Mouse (Mus musculus) lung, embryonic 14.5 days (tissue): ENCODE data around the gene Lama5. TPM values are rescaled to one million over a fixed set of nuclear protein-coding genes. Genes with fewer than 3 reads are reported as not detected.
"Not testable (repeated sequence)": the region's sequence is repeated elsewhere in the genome, so short reads cannot be mapped to it uniquely, and the experiment has no call there.

ENCODE experiments used
- ATAC-seq: fragments of 200-750 bp; cut with Nextera tagmentation; 2 replicates; pipeline ENCODE4 v1.8.0; 2017; ENCODE audit warnings: mild to moderate bottlenecking, moderate TSS enrichment, moderate library complexity; ENCODE audit not compliant: insufficient read depth
- DNase-seq: peaks from one replicate; pipeline ENCODE4 v3.0.0-alpha.2; 2015
- H3K27ac ChIP-seq: fragments of 300-500 bp; sonication (generic); 2 replicates; pipeline ENCODE4 v1.5.1; 2014; ENCODE audit warnings: low read depth, mild to moderate bottlenecking, moderate library complexity
- H3K27me3 ChIP-seq: fragments of 300-500 bp; sonication (generic); 2 replicates; pipeline ENCODE4 v1.6.1; 2014; ENCODE audit warnings: low read length, control low read depth; ENCODE audit not compliant: insufficient read depth
- H3K36me3 ChIP-seq: fragments of 300-500 bp; sonication (generic); 2 replicates; pipeline ENCODE4 v1.6.1; 2014; ENCODE audit warnings: control low read depth; ENCODE audit not compliant: insufficient read depth
- H3K4me1 ChIP-seq: fragments of 300-500 bp; sonication (generic); 2 replicates; pipeline ENCODE4 v1.6.1; 2014; ENCODE audit warnings: antibody characterized with exemption, control low read depth; ENCODE audit not compliant: insufficient read depth
- H3K4me2 ChIP-seq: fragments of 300-500 bp; sonication (generic); 2 replicates; pipeline ENCODE4 v1.6.1; 2014; ENCODE audit warnings: mild to moderate bottlenecking
- H3K4me3 ChIP-seq: fragments of 300-500 bp; sonication (generic); 2 replicates; pipeline ENCODE4 v1.5.1; 2014; ENCODE audit warnings: low read depth, low read length
- H3K9ac ChIP-seq: fragments of 300-500 bp; sonication (generic); 2 replicates; pipeline ENCODE4 v1.6.1; 2014
- H3K9me3 ChIP-seq: fragments of 300-500 bp; sonication (generic); 2 replicates; pipeline ENCODE4 v1.6.1; 2016; ENCODE audit warnings: low read depth, low read length, control low read depth
- CTCF ChIP-seq: IDR thresholded peaks from 2 replicates; pipeline ENCODE4 v1.5.1; 2016; ENCODE audit warnings: antibody characterized with exemption, low read depth
- WGBS: fragments of 180-500 bp; shearing (Covaris S2); extraction: QIAGEN DNeasy Blood & Tissue Kit; methylation state at CpG from one replicate; pipeline ENCODE4 v1.1.7; 2014; 5-methylcytosine and 5-hydroxymethylcytosine counted together
- polyA plus RNA-seq: library from polyadenylated mRNA; unstranded; fragments of >200 nt; fragmentation: Nextera tagmentation; extraction: Ambion mirVana; gene quantifications from 2 replicates; pipeline ENCODE4 v1.2.1, GENCODE M21; 2014

The Lama5 gene
- polyA plus RNA-seq, 1 experiment from 2014 or later: 95.0 TPM

DNA sequence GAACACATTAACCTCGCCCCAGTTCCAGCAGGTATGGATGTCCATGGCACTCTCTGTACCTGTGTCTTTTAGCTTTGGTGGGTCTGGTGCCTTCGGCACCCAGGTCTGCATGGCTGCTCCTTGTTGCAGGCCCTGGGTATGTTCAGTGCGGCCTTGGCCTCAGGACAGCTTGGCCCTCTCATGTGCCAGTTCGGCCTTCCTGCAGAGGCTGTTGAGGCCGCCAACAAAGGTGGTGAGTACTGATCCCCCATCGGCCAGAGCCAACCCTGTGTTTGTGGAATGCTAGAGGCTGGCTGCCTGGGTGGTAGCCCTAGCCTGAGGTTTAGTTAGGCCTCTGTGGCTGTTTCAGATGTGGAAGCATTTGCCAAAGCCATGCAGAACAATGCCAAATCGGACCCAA lies 49.9 kb downstream of the Lama5 start:
- Histone ChIP-seq H3K4me1 (peaks cover 14% of the 10 kb centered on the region), H3K36me3 (peaks cover 79% of the 10 kb centered on the region), H3K9me3 (no peaks in the 10 kb centered on the region), H3K9ac (no peak overlapping the region), H3K27ac (no peak overlapping the region), H3K4me3 (no peak overlapping the region), H3K4me2 (no peak overlapping the region), H3K27me3 (no peaks in the 10 kb centered on the region)
- WGBS: 84% methylated on average over 7 of the region's 7 CpGs
- no peak for TF ChIP-seq CTCF
- ATAC-seq: no peak
- no peak for DNase-seq

GRCm38 (mm10) chr2:180174121-180174520 lies 51.5 kb downstream of the Lama5 start:
- ATAC-seq: no peak

DNA sequence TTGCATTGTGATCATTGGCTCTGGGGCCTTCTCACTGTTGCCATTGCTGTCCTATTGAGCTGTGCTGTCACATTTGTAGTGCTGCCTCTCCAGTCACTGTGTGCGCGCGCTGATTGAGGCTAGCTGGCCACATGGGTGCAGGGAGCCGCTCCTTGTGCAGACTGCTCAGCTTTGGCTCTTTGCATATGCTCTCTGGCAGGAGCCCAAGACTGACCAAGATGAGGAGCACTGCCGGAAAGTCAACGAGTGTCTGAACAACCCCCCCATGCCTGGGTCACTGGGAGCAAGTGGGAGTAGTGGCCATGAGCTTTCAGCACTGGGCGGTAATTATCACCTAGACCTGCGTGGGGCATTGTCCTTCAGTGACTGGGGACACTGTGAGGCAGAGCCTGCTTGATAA lies 51.9 kb downstream of the Lama5 start:
- not testable (repeated sequence) for H3K27ac ChIP-seq, H3K9ac ChIP-seq, H3K4me3 ChIP-seq, H3K27me3 ChIP-seq, H3K4me2 ChIP-seq, ATAC-seq, H3K9me3 ChIP-seq, DNase-seq
- peaks cover 16% of the 10 kb centered on the region for H3K4me1 ChIP-seq
- WGBS: 81% methylated on average over 8 of the region's 8 CpGs
- H3K36me3 ChIP-seq: peaks cover 59% of the 10 kb centered on the region

More at GRCm38 (mm10) chr2:180174121-180174520, 51.5 kb downstream of the Lama5 start:
- no peaks in the 10 kb centered on the region for H3K9me3 ChIP-seq
- TF ChIP-seq CTCF: no peak
- no peak for DNase-seq
- H3K4me2 ChIP-seq: no peak overlapping the region
- H3K4me1 ChIP-seq: peaks cover 16% of the 10 kb centered on the region
- H3K27ac ChIP-seq: no peak overlapping the region
- H3K9ac ChIP-seq: no peak overlapping the region
- no peaks in the 10 kb centered on the region for H3K27me3 ChIP-seq
- H3K36me3 ChIP-seq: peaks cover 63% of the 10 kb centered on the region
- H3K4me3 ChIP-seq: no peak overlapping the region
- 92% methylated on average over 5 of the region's 5 CpGs for WGBS

DNA sequence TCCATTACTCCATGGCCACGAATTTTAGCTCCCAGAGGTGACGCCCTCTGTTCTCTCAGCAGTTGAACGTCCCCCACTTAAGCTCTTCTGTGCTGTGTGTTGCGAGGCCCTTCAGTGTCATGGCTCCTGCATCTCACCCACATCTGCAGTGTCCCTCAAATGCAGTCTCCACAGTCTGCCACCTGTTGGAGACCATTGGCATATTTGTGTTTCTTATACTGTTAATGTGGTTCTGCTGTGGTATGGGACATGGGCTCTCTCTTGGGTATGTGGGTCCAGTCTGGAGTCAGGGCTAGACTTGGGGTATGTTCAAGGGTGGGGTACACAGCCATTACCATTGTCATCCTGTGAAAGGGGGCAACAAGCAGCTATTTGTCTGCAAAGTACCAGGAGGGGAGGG lies 52.5 kb downstream of the Lama5 start:
- H3K36me3 ChIP-seq: peaks cover 54% of the 10 kb centered on the region

GRCm38 (mm10) chr2:180172152-180172551 lies 53.5 kb downstream of the Lama5 start:
- WGBS: 6% methylated on average over 8 of the region's 9 CpGs
- Histone ChIP-seq H3K9me3 (no peaks in the 10 kb centered on the region), H3K9ac (peak overlapping the region; percentile 95), H3K4me2 (peak overlapping the region; percentile 99), H3K27ac (no peak overlapping the region), H3K27me3 (no peaks in the 10 kb centered on the region), H3K36me3 (peaks cover 44% of the 10 kb centered on the region), H3K4me3 (peak overlapping the region; percentile 96), H3K4me1 (peaks cover 16% of the 10 kb centered on the region)
- DNase-seq (no peak), ATAC-seq (no peak)
- TF ChIP-seq CTCF: no peak

More for the DNA sequence above, 52.5 kb downstream of the Lama5 start:
- 73% methylated on average over 4 of the region's 4 CpGs for WGBS
- peak overlapping the region; percentile 96 for H3K4me3 ChIP-seq
- no peak; the same call in 1 of the 2 replicates for TF ChIP-seq CTCF
- DNase-seq (peak; percentile 18), ATAC-seq (no peak)
- no peaks in the 10 kb centered on the region for H3K27me3 ChIP-seq
- H3K9me3 ChIP-seq: no peaks in the 10 kb centered on the region
- H3K9ac ChIP-seq: 0 out of 2 replicates have a peak overlapping the region, but pooled peaks have one; percentile 95
- H3K4me2 ChIP-seq: peak overlapping the region; percentile 99
- peaks cover 16% of the 10 kb centered on the region for H3K4me1 ChIP-seq
- H3K27ac ChIP-seq: no peak overlapping the region

DNA sequence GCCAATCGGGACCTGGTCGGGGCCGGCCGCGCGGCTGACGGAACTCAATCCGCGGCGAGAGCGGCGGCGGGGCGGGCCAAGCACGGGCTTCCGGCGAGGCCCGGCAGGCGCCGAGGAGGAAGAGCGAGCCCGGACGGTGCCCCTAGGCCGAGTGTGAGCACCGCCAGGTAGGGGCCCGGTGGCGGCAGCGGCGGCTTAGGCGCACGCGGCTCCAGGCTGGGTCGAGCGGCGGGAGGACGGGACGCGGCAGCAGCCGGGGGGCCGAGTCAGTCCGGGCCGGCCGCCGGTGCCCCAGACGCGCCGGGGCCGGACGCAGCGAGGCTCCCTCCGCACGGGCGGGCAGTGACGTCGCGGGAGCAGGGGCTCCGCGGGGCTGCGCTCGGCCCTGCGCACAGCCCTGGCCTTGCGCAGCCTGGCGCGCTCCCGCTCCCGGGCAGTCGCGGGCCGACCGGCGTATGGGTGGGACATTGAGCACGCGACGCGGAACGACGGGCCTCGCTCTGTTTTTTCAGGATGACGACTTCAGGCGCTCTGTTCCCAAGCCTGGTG lies 54.1 kb downstream of the Lama5 start:
- no peaks in the 10 kb centered on the region for H3K9me3 ChIP-seq
- H3K27ac ChIP-seq: peak overlapping the region; percentile 90; the same call in 1 of the 2 replicates
- WGBS: under 1% methylated on average over 76 of the region's 80 CpGs

GRCm38 (mm10) chr2:180170806-180171521 lies 54.7 kb downstream of the Lama5 start, which contains the start of gene Adrm1:
Gene Adrm1 (plus strand): TSS chr2:180171485.
- peak within 1 kb of the TSS; percentile 99 for H3K4me2 ChIP-seq
- peaks cover 32% of the 10 kb centered on the region for H3K36me3 ChIP-seq
- no peaks in the 10 kb centered on the region for H3K27me3 ChIP-seq
- H3K4me1 ChIP-seq: peaks cover 16% of the 10 kb centered on the region
- H3K9ac ChIP-seq: peak within 1 kb of the TSS; percentile 95
- TF ChIP-seq CTCF: peak; percentile 82
- H3K27ac ChIP-seq: peak within 1 kb of the TSS; percentile 90; the same call in 1 of the 2 replicates
- ATAC-seq: peak; percentile 99
- H3K4me3 ChIP-seq: peak within 1 kb of the TSS; percentile 96
- WGBS: 4% methylated on average over 41 of the region's 41 CpGs
- DNase-seq: peak; percentile 98
- H3K9me3 ChIP-seq: no peaks in the 10 kb centered on the region

More for the DNA sequence above, 54.1 kb downstream of the Lama5 start:
- Histone ChIP-seq H3K27me3 (no peaks in the 10 kb centered on the region), H3K4me3 (peak overlapping the region; percentile 96), H3K4me1 (peaks cover 16% of the 10 kb centered on the region), H3K36me3 (peaks cover 38% of the 10 kb centered on the region), H3K9ac (peak overlapping the region; percentile 95), H3K4me2 (peak overlapping the region; percentile 99)
- peak; percentile 67 for ATAC-seq
- peak; percentile 60 for DNase-seq
- TF ChIP-seq CTCF: no peak
